Mouse (Mus musculus) G1E (cell line): ENCODE data around the gene Mettl3.

Source experiments
- CTCF ChIP-seq: IDR thresholded peaks from 2 replicates; pipeline ENCODE4 v1.5.1; 2012; ENCODE audit warnings: low read depth, low read length, inconsistent platforms, mixed read lengths
- GATA1 ChIP-seq: IDR thresholded peaks from 2 replicates; pipeline ENCODE4 v1.6.1; 2012; ENCODE audit warnings: borderline replicate concordance, low read length, inconsistent platforms, mixed read lengths
- GATA2 ChIP-seq: IDR thresholded peaks from 2 replicates; pipeline ENCODE4 v1.6.1; 2012; ENCODE audit warnings: low read depth, low read length, inconsistent platforms, borderline replicate concordance
- POLR2AphosphoS5 ChIP-seq: IDR thresholded peaks from 2 replicates; pipeline ENCODE4 v1.6.1; 2012; ENCODE audit warnings: low read depth, low read length, inconsistent platforms; ENCODE audit not compliant: insufficient replicate concordance
- TAL1 ChIP-seq: conservative IDR thresholded peaks from 2 replicates; pipeline ENCODE4 v1.6.1; 2012; ENCODE audit warnings: low read depth, low read length, inconsistent platforms, mixed read lengths

DNA sequence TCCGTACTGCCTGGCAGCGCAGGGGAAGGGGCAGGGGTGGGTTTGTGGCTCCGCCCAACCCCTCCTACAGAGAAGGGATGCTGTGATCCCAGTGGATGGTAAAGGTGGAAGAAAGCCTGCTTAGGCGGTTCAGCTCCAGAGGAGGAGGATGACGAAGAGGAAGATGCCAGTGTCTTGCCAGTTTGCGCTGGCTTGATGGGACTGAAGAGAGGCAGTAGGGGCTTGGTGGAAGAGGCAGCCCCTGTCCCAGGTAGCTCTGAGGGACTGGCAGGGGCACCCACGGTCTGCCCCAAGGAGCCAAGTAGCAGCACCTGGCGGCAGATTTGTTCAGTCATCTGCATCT is 9.9 kb upstream of the Mettl3 start:
- no peak for TF ChIP-seq CTCF
- TF ChIP-seq TAL1, result no peak
- TF ChIP-seq GATA2, result no peak
- no peak for TF ChIP-seq POLR2AphosphoS5
- no peak for TF ChIP-seq GATA1
